Mouse (Mus musculus) adrenal gland, postnatal 36 days (tissue): Measurements from ENCODE around the gene Capn2. TPM values are rescaled to one million over a fixed set of nuclear protein-coding genes. Genes with fewer than 3 reads are reported as not detected.

Source experiments
- DNase-seq, 2 experiments: peaks; one replicate each; pipeline ENCODE4 v3.0.0; 2021; ENCODE audit warnings: mixed read lengths in 1 of 2
- total RNA-seq, 2 experiments: library from RNA; stranded (reverse); gene quantifications; 2 replicates each; pipeline ENCODE4 v1.2.3; 2021

The Capn2 gene
- total RNA-seq, 2 experiments from 2014 or later = 67.0 to 88.1 TPM

GRCm38 (mm10) chr1:182527261-182527766 is 9.9 kb upstream of the Capn2 start:
- DNase-seq = no peak

GRCm38 (mm10) chr1:182525601-182526000 is 8.2 kb upstream of the Capn2 start:
- DNase-seq = no peak

- DNase-seq = no peak
These were observed 6.3 kb upstream of the Capn2 start for GRCm38 (mm10) chr1:182523692-182524091.

GRCm38 (mm10) chr1:182522961-182523360 is 5.6 kb upstream of the Capn2 start:
- no peak for DNase-seq

DNA sequence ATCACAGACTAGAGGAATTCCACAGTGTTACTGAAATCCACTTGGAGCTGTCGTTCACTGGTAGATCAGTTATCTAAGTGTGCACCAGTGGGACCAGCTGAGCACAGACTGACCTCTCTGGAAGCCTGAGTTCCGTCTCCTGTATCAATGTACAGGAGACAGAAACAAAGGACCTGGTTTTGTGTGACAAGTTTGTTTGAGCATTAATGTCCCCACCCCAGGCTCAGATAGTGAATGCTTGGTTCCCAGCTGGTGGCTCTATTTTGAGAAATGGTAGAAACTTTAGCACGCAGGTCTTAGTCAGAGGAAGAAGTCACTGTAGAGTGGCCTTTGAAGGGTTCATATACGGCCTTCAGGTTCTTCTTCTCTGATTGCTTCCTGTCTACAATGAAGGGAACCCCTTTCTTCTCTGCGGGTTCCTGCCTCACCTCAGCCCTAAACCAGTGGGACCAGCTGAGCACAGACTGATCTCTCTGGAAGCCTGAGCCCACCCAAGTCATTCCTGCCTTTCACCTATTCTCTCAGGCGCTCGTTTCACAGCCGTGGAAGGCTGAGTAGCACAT is 3.6 kb upstream of the Capn2 start:
- no peak for DNase-seq

DNA sequence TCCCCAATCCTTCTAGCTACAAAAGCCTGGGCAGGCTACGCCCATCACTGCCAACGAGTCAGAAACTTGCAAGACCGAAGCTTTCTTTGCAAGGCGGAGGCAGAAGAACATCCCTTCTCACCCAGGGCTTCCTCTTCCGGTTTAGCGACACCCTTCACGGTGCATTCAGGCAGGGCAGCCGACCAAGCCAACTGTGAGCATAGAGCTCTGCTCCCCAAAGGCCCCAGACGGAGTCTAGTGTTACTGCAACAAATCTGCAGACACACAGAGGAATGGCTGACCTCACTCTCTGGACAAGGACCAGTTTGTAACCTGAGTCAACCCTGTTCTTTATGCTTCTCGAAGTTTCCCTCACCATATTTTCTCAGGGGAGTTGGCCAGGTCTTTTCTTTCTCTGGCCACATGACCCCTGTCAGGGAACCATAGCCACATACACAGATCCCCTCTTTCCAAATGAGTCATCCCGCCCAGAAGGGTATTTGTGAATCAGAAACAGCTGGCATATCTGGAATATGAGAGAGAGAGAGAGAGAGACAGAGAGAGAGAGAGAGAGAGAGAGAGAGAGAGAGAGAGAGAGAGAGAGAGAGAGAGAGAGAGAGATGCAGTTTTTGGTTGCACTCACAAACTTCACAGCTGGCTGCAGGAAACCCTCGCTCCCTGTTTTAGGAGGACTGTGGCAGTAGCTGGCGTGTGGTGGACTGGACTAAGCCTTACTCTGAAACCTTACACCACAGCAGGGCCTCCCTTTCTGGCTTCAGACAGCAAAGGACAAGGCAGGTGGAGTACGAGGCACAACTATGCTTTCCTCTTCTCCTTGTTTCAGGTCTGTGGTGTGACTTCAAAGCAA is 2.9 kb upstream of the Capn2 start:
- DNase-seq = peak; percentile 24 to 69

- DNase-seq = no peak
These were observed 1.9 kb upstream of the Capn2 start for GRCm38 (mm10) chr1:182519341-182519740.

- DNase-seq = no peak
These were observed 1.4 kb upstream of the Capn2 start for GRCm38 (mm10) chr1:182518811-182519210.

DNA sequence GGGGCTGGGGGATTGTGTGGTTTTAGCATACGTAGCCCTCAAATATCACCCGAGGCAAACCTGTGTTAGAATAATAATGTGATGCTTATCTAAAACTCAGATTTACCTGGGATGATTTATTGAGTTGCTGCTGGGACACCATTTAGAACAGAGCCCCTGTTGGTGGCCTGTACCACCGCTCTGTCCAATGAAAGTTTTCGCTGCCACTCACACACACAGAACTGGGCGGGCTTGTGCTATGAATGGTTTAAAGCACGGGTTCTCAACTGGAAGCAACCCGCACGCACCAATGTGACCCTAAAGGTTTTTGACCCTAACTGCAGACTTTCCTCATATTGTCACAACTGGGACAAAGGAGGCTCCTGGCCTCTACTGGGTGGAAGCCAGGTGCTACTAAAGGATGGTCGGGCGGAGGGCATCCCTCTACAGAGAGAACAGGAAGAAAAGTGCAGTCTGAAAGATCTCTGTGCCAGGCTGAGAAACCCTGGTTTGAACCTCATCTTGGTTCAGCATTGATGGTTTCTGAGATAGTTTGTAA is 804 bp upstream of the Capn2 start:
- DNase-seq = no peak

- no peak for DNase-seq
These were observed 236 bp upstream of the Capn2 start for GRCm38 (mm10) chr1:182517677-182518011.

- DNase-seq = no peak
These were observed 2.4 kb downstream of the Capn2 start for GRCm38 (mm10) chr1:182514803-182515590.

DNA sequence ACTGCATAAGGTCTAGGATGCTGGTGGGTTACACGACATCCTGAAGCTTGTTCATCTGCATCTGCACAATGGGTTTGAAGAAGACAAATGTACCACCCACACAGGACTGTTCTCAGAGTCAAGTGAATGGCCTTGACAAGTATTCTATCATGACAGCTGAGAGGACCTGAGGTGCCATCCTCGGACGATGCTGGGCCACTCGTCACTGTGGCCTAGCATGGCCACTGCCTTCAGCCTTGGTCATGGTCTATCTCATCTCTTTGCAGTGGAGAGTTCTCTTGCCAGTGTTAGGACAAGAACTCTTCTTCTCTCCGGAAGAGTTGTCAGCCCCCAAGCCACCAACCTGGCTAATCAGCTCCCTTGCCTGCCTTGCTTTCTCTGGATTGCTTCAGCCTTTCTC is 3.7 kb downstream of the Capn2 start:
- no peak for DNase-seq

- DNase-seq = no peak
These were observed 4.5 kb downstream of the Capn2 start for GRCm38 (mm10) chr1:182512901-182513410.

- DNase-seq = no peak
These were observed 5.6 kb downstream of the Capn2 start for GRCm38 (mm10) chr1:182511778-182512177.

- DNase-seq = no peak
These were observed 6.3 kb downstream of the Capn2 start for GRCm38 (mm10) chr1:182511073-182511472.

GRCm38 (mm10) chr1:182509110-182509797 is 8.2 kb downstream of the Capn2 start:
- no peak for DNase-seq

DNA sequence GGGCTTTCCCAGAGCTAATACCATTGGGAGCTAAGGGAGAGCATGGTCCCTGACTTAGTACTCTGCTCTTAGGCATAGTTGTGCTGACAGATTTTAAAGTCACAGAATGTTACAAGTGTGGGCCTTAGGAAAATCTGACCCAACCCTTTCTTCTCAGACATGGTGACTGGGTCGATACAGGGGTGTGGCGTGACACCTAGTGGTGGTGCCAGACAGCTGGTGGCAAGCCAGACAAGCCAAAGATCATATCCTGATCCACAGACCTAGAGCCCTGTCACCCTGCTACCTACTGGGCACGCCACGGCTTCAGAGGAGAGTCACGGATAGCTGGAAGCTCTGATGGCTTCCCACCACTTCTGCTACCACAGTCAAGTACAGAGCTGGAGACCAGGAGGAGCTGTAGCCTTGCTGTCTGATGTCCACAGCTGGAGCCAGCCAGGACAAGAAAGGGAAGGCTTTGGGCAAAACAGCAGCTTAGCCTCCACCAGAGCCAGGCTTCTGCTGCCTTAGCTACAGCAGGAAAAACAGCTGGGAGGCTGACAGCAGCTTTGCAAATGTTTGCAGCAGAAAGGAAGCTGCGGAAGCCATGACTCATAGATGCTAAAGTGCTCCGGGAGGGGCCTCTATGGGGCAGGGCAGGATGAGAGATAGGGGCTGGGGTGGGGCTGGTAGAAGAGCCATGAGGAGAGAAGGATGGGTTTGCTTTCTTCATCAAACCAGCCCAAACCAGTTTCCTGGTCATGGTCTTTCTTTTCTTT is 11.0 kb downstream of the Capn2 start:
- DNase-seq = peak; percentile 68 to 77

DNA sequence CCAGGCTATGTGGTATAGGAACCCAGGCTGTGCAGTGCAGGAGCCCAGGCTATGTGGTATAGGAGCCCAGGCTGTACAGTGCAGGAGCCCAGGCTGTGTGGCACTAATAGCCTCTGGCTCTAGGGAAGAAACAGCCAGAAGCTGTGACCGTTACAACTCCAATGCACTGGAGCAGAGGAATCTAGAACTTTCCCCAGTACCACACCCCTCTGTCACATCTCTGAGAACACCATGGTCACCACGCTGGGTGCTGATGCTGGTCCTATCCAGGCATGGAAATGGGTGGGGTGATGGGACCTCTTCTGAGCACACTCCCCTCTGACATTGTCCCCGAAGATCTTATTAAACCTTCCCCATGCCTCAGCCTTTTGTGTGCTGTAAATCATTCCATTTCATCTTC is 12.1 kb downstream of the Capn2 start:
- DNase-seq = no peak

DNA sequence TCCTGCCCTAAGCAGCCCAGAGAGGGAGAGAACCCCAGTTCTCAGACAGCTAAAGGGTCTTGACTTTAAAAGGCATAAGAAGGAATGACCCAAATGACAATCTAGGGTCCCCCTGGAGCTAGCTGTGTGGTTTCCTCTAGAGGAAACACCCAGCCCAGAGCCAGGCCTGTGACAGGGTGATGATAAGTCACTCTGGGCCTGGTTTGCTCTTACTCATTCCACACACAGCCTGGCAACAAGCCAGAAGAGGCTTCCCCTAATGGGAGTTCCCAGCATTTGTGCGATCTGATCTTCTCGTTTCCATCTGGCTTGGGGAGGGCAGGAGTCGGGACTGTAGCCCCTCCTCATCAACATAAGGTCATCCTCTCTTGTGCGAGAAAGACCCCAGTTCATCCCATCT is 13.2 kb downstream of the Capn2 start:
- peak; percentile 85 to 90 for DNase-seq

- no peak for DNase-seq
These were observed 14.1 kb downstream of the Capn2 start for GRCm38 (mm10) chr1:182503206-182503900.
